Mouse (Mus musculus) mesoderm, embryonic 11.5 days (tissue): Measurements from ENCODE around the gene Ppp1r3g.
A peak's percentile ranks its signal among the peaks of the same experiment; 100 is the strongest.
"Not testable (repeated sequence)": the region's sequence is repeated elsewhere in the genome, so short reads cannot be mapped to it uniquely, and the experiment has no call there.

Source experiments
- DNase-seq: peaks from one replicate; pipeline ENCODE4 v3.0.0-alpha.2; 2012; ENCODE audit warnings: low read depth, low spot score

Ppp1r3g gene

GRCm38 (mm10) chr13:35958539-35958938 is at the start of gene Ppp1r3g:
Ppp1r3g (plus strand) TSS chr13:35958839.
- no peak for DNase-seq

DNA sequence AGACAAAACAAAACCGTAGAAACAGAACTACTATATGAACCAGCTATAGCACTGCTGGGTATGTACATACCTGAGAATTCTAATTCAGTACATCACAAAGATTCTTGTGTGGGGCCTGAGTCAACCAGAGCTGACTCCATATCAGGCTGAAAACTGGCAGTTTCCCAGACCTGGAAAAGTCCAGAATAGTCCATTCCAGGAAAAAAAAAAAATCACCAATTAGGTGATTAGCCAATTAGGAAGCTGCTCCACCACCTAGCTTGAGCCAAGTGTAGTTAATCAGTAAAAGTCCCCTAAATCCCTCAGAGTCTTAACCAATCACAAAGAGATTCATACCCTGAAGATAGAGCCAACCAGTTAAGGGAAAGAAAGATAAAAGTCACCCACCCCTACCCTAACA is 47.2 kb upstream of the Ppp1r3g start:
- DNase-seq = no peak

- no peak for DNase-seq
Observed at GRCm38 (mm10) chr13:35937991-35938390, 20.6 kb upstream of the Ppp1r3g start.

GRCm38 (mm10) chr13:35939871-35940665 is 18.6 kb upstream of the Ppp1r3g start:
- no peak for DNase-seq

- DNase-seq = no peak
Observed at GRCm38 (mm10) chr13:35940934-35941333, 17.7 kb upstream of the Ppp1r3g start.

DNA sequence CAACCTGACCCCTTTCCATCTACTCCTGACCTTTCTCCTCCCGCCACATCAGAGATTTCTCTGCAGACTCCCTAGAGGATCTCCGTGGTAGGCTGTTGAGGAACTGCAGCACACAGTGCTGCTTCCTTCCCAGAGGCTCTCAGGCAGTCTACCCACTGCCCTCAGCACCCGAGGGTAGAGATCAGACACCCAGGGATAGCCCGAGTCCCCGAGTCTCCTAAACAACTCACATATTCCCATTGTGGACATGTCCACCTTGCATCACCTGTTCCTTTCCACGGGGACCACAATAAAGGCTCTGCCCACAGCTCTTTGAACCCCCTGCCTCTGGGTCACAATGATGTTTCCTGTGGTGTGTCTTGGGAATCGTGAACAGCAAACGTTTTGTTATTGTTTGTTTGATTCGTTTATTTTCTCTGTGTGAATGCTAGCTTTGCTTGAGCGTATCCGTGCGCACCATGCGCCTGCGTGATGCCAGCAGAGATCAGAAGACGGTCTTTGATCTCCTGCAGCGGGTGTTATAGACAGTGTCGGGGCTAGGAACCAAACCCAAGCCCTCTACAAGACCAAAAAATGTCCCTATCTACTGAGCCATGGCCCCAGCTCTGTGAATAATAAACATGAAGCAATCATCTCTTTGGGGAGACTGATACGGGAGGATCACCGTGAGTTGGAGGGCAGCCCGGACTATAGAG is 11.8 kb upstream of the Ppp1r3g start:
- DNase-seq = no peak

- DNase-seq = peak; percentile 82
Observed at GRCm38 (mm10) chr13:35947354-35948000, 11.2 kb upstream of the Ppp1r3g start.

GRCm38 (mm10) chr13:35949814-35950455 is 8.7 kb upstream of the Ppp1r3g start:
- DNase-seq = peak; percentile 49

- no peak for DNase-seq
Observed at GRCm38 (mm10) chr13:35959391-35960067, 890 bp downstream of the Ppp1r3g start.

GRCm38 (mm10) chr13:35963583-35963982 is 4.9 kb downstream of the Ppp1r3g start:
- no peak for DNase-seq

DNA sequence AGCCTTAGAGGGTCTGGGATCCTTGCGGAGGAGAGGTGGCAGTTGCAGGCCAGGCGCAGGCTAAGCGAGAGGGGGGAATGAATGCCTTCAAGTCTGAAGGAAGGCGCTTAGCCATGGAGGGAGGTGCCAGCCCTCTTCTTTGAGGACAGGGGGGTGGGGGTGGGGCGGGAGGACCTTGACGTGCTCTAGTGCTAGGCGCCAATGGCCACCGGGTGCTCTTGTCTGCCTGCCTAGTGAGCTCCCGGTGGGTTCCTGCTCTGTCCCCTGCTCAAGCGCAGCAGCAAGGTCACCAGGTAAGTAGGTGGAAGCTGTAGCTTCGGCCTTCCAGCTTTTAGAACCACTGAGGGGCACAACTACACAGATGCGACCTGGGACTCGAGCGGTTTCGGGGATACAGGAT is 9.1 kb downstream of the Ppp1r3g start:
- DNase-seq = no peak

GRCm38 (mm10) chr13:35968131-35968718 is 9.6 kb downstream of the Ppp1r3g start:
- peak; percentile 34 for DNase-seq

DNA sequence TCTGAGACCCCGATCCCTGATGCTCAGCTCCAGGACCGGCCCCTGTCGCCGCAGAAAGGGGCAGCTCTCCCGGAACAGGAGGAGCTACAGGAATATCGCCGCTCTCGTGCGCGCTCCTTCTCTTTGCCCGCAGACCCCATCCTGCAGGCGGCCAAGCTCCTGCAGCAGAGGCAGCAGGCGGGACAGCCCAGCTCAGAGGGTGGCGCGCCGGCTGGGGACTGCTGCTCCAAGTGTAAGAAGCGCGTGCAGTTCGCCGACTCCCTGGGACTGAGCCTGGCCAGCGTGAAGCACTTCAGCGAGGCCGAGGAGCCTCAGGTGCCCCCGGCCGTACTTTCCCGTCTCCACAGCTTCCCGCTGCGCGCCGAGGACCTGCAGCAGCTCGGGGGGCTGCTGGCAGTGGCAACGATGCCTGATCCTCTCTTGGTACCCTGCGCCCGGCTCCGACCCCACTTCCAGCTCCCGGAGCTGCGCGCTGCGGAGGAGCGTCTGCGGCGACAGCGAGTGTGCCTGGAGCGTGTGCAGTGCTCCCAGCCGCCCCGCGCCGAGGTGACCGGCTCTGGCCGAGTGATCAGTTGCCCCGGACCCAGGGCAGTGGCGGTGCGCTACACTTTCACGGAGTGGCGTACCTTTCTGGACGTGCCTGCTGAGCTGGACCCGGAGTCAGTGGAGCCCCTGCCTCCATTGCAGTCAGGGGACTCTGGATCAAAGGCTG is 10.2 kb downstream of the Ppp1r3g start:
- peak; percentile 60 for DNase-seq

DNA sequence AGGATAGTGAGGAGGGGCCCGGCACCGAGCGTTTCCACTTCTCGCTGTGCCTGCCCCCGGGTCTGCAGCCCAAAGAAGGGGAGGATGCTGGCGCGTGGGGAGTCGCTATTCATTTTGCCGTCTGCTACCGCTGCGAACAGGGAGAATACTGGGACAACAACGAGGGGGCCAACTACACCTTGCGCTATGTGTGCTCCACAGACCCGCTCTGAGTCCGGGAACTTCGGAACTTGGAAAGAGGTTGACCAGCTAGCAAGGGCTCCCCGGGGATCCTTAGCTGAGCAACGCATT is 10.7 kb downstream of the Ppp1r3g start:
- DNase-seq = no peak

DNA sequence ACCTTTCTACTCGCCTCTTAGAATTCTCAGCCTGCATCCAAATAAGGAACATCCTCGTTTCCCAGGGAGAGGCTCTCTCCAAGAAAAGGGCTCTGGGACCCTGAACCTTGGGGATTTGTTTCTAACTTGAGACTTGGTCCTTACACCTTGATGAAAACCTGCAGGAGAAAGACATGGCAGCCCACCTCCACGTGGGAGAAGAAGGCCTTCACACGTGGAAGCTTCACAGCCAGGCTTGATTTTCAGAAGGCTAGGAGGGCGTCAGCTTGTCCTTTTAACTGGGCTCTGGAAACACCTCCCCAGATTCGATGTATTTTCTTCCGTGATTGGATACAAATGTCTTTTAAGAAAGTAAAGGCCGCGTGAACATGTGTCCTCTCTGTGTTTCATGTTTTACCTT is 11.2 kb downstream of the Ppp1r3g start:
- no peak for DNase-seq

- DNase-seq = no peak
Observed at GRCm38 (mm10) chr13:35976912-35977311, 18.3 kb downstream of the Ppp1r3g start.

- no peak for DNase-seq
Observed at GRCm38 (mm10) chr13:35980471-35980870, 21.8 kb downstream of the Ppp1r3g start.

GRCm38 (mm10) chr13:35982985-35983384 is 24.3 kb downstream of the Ppp1r3g start:
- no peak for DNase-seq

DNA sequence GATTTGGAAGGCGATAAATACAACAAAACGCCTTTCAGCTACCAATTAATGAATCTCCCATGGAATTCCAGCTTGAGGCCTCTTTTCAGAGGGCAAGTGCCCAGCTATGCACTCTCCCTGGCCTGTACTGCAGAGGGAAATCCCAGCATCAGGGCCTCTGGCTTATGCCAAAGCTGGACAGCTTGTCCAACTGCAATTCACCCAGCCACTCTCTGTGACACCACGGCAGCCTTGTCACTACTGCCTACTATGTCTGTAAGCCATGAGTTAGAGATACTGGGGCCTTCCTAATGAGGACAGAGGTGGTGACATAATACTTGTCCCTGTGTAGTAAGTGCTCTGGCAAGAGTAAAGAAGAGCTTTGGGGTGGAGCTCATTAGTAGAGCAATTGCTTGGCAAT is 30.7 kb downstream of the Ppp1r3g start:
- no peak for DNase-seq

- not testable (repeated sequence) for DNase-seq
Observed at GRCm38 (mm10) chr13:35991185-35991584, 32.5 kb downstream of the Ppp1r3g start.

DNA sequence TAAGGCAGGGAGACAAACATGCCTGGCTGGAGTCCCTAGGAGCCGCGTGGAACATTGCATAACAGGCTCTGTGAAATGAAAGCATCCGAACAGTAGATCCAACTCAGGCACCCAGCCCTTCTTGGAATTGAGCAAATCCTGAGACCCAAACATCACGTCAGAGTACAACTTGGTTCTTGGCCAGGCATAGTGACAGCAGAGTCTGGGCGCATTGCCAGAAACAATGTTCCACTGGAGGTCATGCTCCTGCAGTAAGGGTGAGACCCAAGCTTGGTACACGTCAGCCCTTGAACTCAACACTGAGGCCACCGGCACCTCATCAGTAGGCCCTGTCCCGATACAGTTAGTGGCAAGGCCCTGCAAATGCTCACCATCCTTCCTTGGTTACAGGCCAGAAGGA is 35.4 kb downstream of the Ppp1r3g start:
- no peak for DNase-seq
